Mouse (Mus musculus) cerebellum, postnatal 36 days (tissue): ENCODE measurements at regions not wholly inside any gene's neighbourhood (a gene's known extent, or its start where the extent isn't known, plus 50 kb on each side); places are given as distances from the start of the nearest gene placed in this dataset.
A peak's percentile ranks its signal among the peaks of the same experiment; 100 is the strongest.

Experiments
- DNase-seq, 2 experiments: peaks; one replicate each; pipeline ENCODE4 v3.0.0; 2021 to 2022; ENCODE audit warnings: mixed read lengths in 2 of 2

GRCm38 (mm10) chr1:42012911-42013310 lies 682.7 kb upstream of the Pou3f3 start:
- DNase-seq = no peak

GRCm38 (mm10) chr1:42018966-42019365 lies 676.6 kb upstream of the Pou3f3 start:
- DNase-seq = no peak

- no peak for DNase-seq
Observed at GRCm38 (mm10) chr1:42025781-42026180, 669.8 kb upstream of the Pou3f3 start.

- no peak for DNase-seq
Observed at GRCm38 (mm10) chr1:42026423-42026822, 669.1 kb upstream of the Pou3f3 start.

- peak in 1 of 2 experiments; percentile 9 for DNase-seq
Observed at GRCm38 (mm10) chr1:42033786-42034185, 661.8 kb upstream of the Pou3f3 start.

- no peak for DNase-seq
Observed at GRCm38 (mm10) chr1:42035371-42035770, 660.2 kb upstream of the Pou3f3 start.

- DNase-seq = no peak
Observed at GRCm38 (mm10) chr1:42041544-42041943, 654.0 kb upstream of the Pou3f3 start.

GRCm38 (mm10) chr1:42058494-42058893 lies 637.1 kb upstream of the Pou3f3 start:
- no peak for DNase-seq

GRCm38 (mm10) chr1:42070064-42070463 lies 625.5 kb upstream of the Pou3f3 start:
- DNase-seq = no peak

GRCm38 (mm10) chr1:42096026-42096425 lies 599.5 kb upstream of the Pou3f3 start:
- DNase-seq = no peak

- no peak for DNase-seq
Observed at GRCm38 (mm10) chr1:42098580-42098979, 597.0 kb upstream of the Pou3f3 start.

- DNase-seq = no peak
Observed at GRCm38 (mm10) chr1:42107521-42107920, 588.0 kb upstream of the Pou3f3 start.

GRCm38 (mm10) chr1:42107925-42108324 lies 587.6 kb upstream of the Pou3f3 start:
- no peak for DNase-seq

- DNase-seq = peak in 1 of 2 experiments; percentile 2
Observed at GRCm38 (mm10) chr1:42152175-42152790, 543.3 kb upstream of the Pou3f3 start.

GRCm38 (mm10) chr1:42152916-42153315 lies 542.7 kb upstream of the Pou3f3 start:
- no peak for DNase-seq

GRCm38 (mm10) chr1:42167790-42168572 lies 527.6 kb upstream of the Pou3f3 start:
- no peak for DNase-seq

GRCm38 (mm10) chr1:42169505-42169904 lies 526.1 kb upstream of the Pou3f3 start:
- no peak for DNase-seq

GRCm38 (mm10) chr1:42186295-42186694 lies 509.3 kb upstream of the Pou3f3 start:
- DNase-seq = no peak

- no peak for DNase-seq
Observed at GRCm38 (mm10) chr1:42228098-42228497, 467.5 kb upstream of the Pou3f3 start.

GRCm38 (mm10) chr1:42229711-42230110 lies 465.9 kb upstream of the Pou3f3 start:
- DNase-seq = peak; percentile 7 to 9

GRCm38 (mm10) chr1:42230469-42231040 lies 465.0 kb upstream of the Pou3f3 start:
- peak in 1 of 2 experiments; percentile 6 for DNase-seq

GRCm38 (mm10) chr1:42231091-42231490 lies 464.5 kb upstream of the Pou3f3 start:
- DNase-seq = no peak

GRCm38 (mm10) chr1:42231897-42232296 lies 463.7 kb upstream of the Pou3f3 start:
- DNase-seq = no peak

- DNase-seq = no peak
Observed at GRCm38 (mm10) chr1:42232716-42233115, 462.9 kb upstream of the Pou3f3 start.
